Mouse (Mus musculus): ENCODE data around the gene Cdc42ep3. TPM values are rescaled to one million over a fixed set of nuclear protein-coding genes. Genes with fewer than 3 reads are reported as not detected.

Gene Cdc42ep3
- 19.1 and 20.7 TPM in 2 replicates for polyA plus RNA-seq (2014; fragmentation: Nextera tagmentation; extraction: Ambion mirVana)

- DNase-seq (ENCODE audit: low spot score) (peak; percentile 88), ATAC-seq (replicated peaks; ENCODE audit: low FRiP score) (peak; percentile 86)
- Histone ChIP-seq H3K9me3 (ENCODE audit: control insufficient read depth, low read length) (no peaks in the 10 kb centered on the region), H3K9ac (ENCODE audit: low read length) (peak within 1 kb of the TSS; percentile 69), H3K36me3 (ENCODE audit: control insufficient read depth, insufficient read depth, low read length) (no peaks in the 10 kb centered on the region), H3K27ac (ENCODE audit: low read depth, low read length) (peak within 1 kb of the TSS; percentile 62), H3K27me3 (ENCODE audit: control insufficient read depth, insufficient read depth, low read length) (peaks cover 11% of the 10 kb centered on the region), H3K4me2 (ENCODE audit: low read depth, low read length, severe bottlenecking) (peak within 1 kb of the TSS; percentile 98), H3K4me3 (ENCODE audit: low read depth, low read length) (peak within 1 kb of the TSS; percentile 54), H3K4me1 (replicated peaks; ENCODE audit: control insufficient read depth, insufficient read depth, low read length) (peaks cover 8% of the 10 kb centered on the region; the same call in 1 of the 2 replicates)
- WGBS, result under 1% methylated on average over 70 of the region's 74 CpGs
Observed at GRCm38 (mm10) chr17:79354444-79355270, at the start of gene Cdc42ep3. TSS of gene Cdc42ep3 (minus strand) at chr17:79355091.

GRCm38 (mm10) chr17:79400356-79400755 lies 45.5 kb upstream of the Cdc42ep3 start:
- DNase-seq (ENCODE audit: low spot score), result no peak
- ATAC-seq (replicated peaks; ENCODE audit: low FRiP score), result no peak
- Histone ChIP-seq H3K27ac (ENCODE audit: low read depth, low read length) (no peak overlapping the region), H3K4me3 (ENCODE audit: low read depth, low read length) (no peak overlapping the region), H3K4me1 (replicated peaks; ENCODE audit: control insufficient read depth, insufficient read depth, low read length) (no peaks in the 10 kb centered on the region), H3K9me3 (ENCODE audit: control insufficient read depth, low read length) (no peaks in the 10 kb centered on the region), H3K27me3 (ENCODE audit: control insufficient read depth, insufficient read depth, low read length) (no peaks in the 10 kb centered on the region), H3K36me3 (ENCODE audit: control insufficient read depth, insufficient read depth, low read length) (no peaks in the 10 kb centered on the region), H3K9ac (ENCODE audit: low read length) (no peak overlapping the region), H3K4me2 (ENCODE audit: low read depth, low read length, severe bottlenecking) (no peak overlapping the region)
- WGBS, result 82% methylated on average over 2 of the region's 2 CpGs

- no peak overlapping the region for H3K9ac ChIP-seq (ENCODE audit: low read length)
- no peaks in the 10 kb centered on the region for H3K9me3 ChIP-seq (ENCODE audit: control insufficient read depth, low read length)
- no peak overlapping the region for H3K4me3 ChIP-seq (ENCODE audit: low read depth, low read length)
- H3K36me3 ChIP-seq (ENCODE audit: control insufficient read depth, insufficient read depth, low read length), result no peaks in the 10 kb centered on the region
- no peak overlapping the region for H3K4me2 ChIP-seq (ENCODE audit: low read depth, low read length, severe bottlenecking)
- H3K27me3 ChIP-seq (ENCODE audit: control insufficient read depth, insufficient read depth, low read length), result no peaks in the 10 kb centered on the region
- H3K27ac ChIP-seq (ENCODE audit: low read depth, low read length), result no peak overlapping the region
- ATAC-seq (replicated peaks; ENCODE audit: low FRiP score) (no peak), DNase-seq (ENCODE audit: low spot score) (no peak)
- H3K4me1 ChIP-seq (replicated peaks; ENCODE audit: control insufficient read depth, insufficient read depth, low read length), result no peaks in the 10 kb centered on the region
- WGBS, result 81% methylated on average over 3 of the region's 3 CpGs
Observed at GRCm38 (mm10) chr17:79398416-79398815, 43.5 kb upstream of the Cdc42ep3 start.

- Histone ChIP-seq H3K4me3 (ENCODE audit: low read depth, low read length) (no peak overlapping the region), H3K4me2 (ENCODE audit: low read depth, low read length, severe bottlenecking) (no peak overlapping the region), H3K4me1 (replicated peaks; ENCODE audit: control insufficient read depth, insufficient read depth, low read length) (no peaks in the 10 kb centered on the region), H3K9me3 (ENCODE audit: control insufficient read depth, low read length) (no peaks in the 10 kb centered on the region), H3K9ac (ENCODE audit: low read length) (no peak overlapping the region), H3K27me3 (ENCODE audit: control insufficient read depth, insufficient read depth, low read length) (no peaks in the 10 kb centered on the region), H3K36me3 (ENCODE audit: control insufficient read depth, insufficient read depth, low read length) (no peaks in the 10 kb centered on the region), H3K27ac (ENCODE audit: low read depth, low read length) (no peak overlapping the region)
- 81% methylated on average over 5 of the region's 5 CpGs for WGBS
- DNase-seq (ENCODE audit: low spot score) (no peak), ATAC-seq (replicated peaks; ENCODE audit: low FRiP score) (no peak)
Observed at GRCm38 (mm10) chr17:79394799-79395198, 39.9 kb upstream of the Cdc42ep3 start.

GRCm38 (mm10) chr17:79393886-79394285 lies 39.0 kb upstream of the Cdc42ep3 start:
- H3K27ac ChIP-seq (ENCODE audit: low read depth, low read length), result no peak overlapping the region
- no peak overlapping the region for H3K9ac ChIP-seq (ENCODE audit: low read length)
- H3K4me1 ChIP-seq (replicated peaks; ENCODE audit: control insufficient read depth, insufficient read depth, low read length), result no peaks in the 10 kb centered on the region
- H3K36me3 ChIP-seq (ENCODE audit: control insufficient read depth, insufficient read depth, low read length), result no peaks in the 10 kb centered on the region
- WGBS, result 87% methylated on average over 7 of the region's 7 CpGs
- ATAC-seq (replicated peaks; ENCODE audit: low FRiP score), result no peak
- DNase-seq (ENCODE audit: low spot score), result no peak
- no peak overlapping the region for H3K4me2 ChIP-seq (ENCODE audit: low read depth, low read length, severe bottlenecking)
- H3K4me3 ChIP-seq (ENCODE audit: low read depth, low read length), result no peak overlapping the region
- no peaks in the 10 kb centered on the region for H3K27me3 ChIP-seq (ENCODE audit: control insufficient read depth, insufficient read depth, low read length)
- no peaks in the 10 kb centered on the region for H3K9me3 ChIP-seq (ENCODE audit: control insufficient read depth, low read length)

- Histone ChIP-seq H3K9me3 (ENCODE audit: control insufficient read depth, low read length) (no peaks in the 10 kb centered on the region), H3K27me3 (ENCODE audit: control insufficient read depth, insufficient read depth, low read length) (no peaks in the 10 kb centered on the region), H3K4me2 (ENCODE audit: low read depth, low read length, severe bottlenecking) (no peak overlapping the region), H3K36me3 (ENCODE audit: control insufficient read depth, insufficient read depth, low read length) (no peaks in the 10 kb centered on the region), H3K4me3 (ENCODE audit: low read depth, low read length) (no peak overlapping the region), H3K9ac (ENCODE audit: low read length) (no peak overlapping the region), H3K4me1 (replicated peaks; ENCODE audit: control insufficient read depth, insufficient read depth, low read length) (no peaks in the 10 kb centered on the region), H3K27ac (ENCODE audit: low read depth, low read length) (no peak overlapping the region)
- 84% methylated on average over 8 of the region's 8 CpGs for WGBS
- no peak for ATAC-seq (replicated peaks; ENCODE audit: low FRiP score)
- DNase-seq (ENCODE audit: low spot score), result no peak
Observed at GRCm38 (mm10) chr17:79387465-79388066, 32.7 kb upstream of the Cdc42ep3 start.

- Histone ChIP-seq H3K27ac (ENCODE audit: low read depth, low read length) (no peak overlapping the region), H3K9me3 (ENCODE audit: control insufficient read depth, low read length) (no peaks in the 10 kb centered on the region), H3K27me3 (ENCODE audit: control insufficient read depth, insufficient read depth, low read length) (no peaks in the 10 kb centered on the region), H3K4me3 (ENCODE audit: low read depth, low read length) (no peak overlapping the region), H3K9ac (ENCODE audit: low read length) (no peak overlapping the region), H3K4me2 (ENCODE audit: low read depth, low read length, severe bottlenecking) (no peak overlapping the region), H3K36me3 (ENCODE audit: control insufficient read depth, insufficient read depth, low read length) (no peaks in the 10 kb centered on the region), H3K4me1 (replicated peaks; ENCODE audit: control insufficient read depth, insufficient read depth, low read length) (no peaks in the 10 kb centered on the region)
- ATAC-seq (replicated peaks; ENCODE audit: low FRiP score), result no peak
- no peak for DNase-seq (ENCODE audit: low spot score)
- WGBS, result 85% methylated on average over 3 of the region's 3 CpGs
Observed at GRCm38 (mm10) chr17:79381485-79381884, 26.6 kb upstream of the Cdc42ep3 start.

GRCm38 (mm10) chr17:79379191-79379590 lies 24.3 kb upstream of the Cdc42ep3 start:
- 70% methylated on average over 5 of the region's 5 CpGs for WGBS
- Histone ChIP-seq H3K4me1 (replicated peaks; ENCODE audit: control insufficient read depth, insufficient read depth, low read length) (no peaks in the 10 kb centered on the region), H3K9ac (ENCODE audit: low read length) (no peak overlapping the region), H3K36me3 (ENCODE audit: control insufficient read depth, insufficient read depth, low read length) (no peaks in the 10 kb centered on the region), H3K4me3 (ENCODE audit: low read depth, low read length) (no peak overlapping the region), H3K4me2 (ENCODE audit: low read depth, low read length, severe bottlenecking) (no peak overlapping the region), H3K9me3 (ENCODE audit: control insufficient read depth, low read length) (no peaks in the 10 kb centered on the region), H3K27me3 (ENCODE audit: control insufficient read depth, insufficient read depth, low read length) (no peaks in the 10 kb centered on the region), H3K27ac (ENCODE audit: low read depth, low read length) (no peak overlapping the region)
- no peak for ATAC-seq (replicated peaks; ENCODE audit: low FRiP score)
- no peak for DNase-seq (ENCODE audit: low spot score)

Data from forebrain, embryonic 11.5 days (tissue).